Mouse (Mus musculus) limb, embryonic 12.5 days (tissue): Measurements from ENCODE around the gene Kmt5a. TPM values are rescaled to one million over a fixed set of nuclear protein-coding genes. Genes with fewer than 3 reads are reported as not detected.
"Not testable (repeated sequence)": the region's sequence is repeated elsewhere in the genome, so short reads cannot be mapped to it uniquely, and the experiment has no call there.

ENCODE experiments used
- ATAC-seq: fragments of 200-750 bp; cut with Nextera tagmentation; 2 replicates; pipeline ENCODE4 v1.8.0; 2017; ENCODE audit warnings: low read depth, moderate TSS enrichment; ENCODE audit not compliant: insufficient number of reproducible peaks, insufficient read depth, low FRiP score, low TSS enrichment
- H3K27ac ChIP-seq: fragments of 300-500 bp; sonication (generic); 2 replicates; pipeline ENCODE4 v1.5.1; 2016; ENCODE audit warnings: mild to moderate bottlenecking, moderate library complexity
- H3K27me3 ChIP-seq: fragments of 300-500 bp; sonication (generic); 2 replicates; pipeline ENCODE4 v1.6.1; 2016; ENCODE audit warnings: mild to moderate bottlenecking, moderate library complexity
- H3K36me3 ChIP-seq: fragments of 300-500 bp; sonication (generic); 2 replicates; pipeline ENCODE4 v1.6.1; 2016; ENCODE audit warnings: mild to moderate bottlenecking, moderate library complexity
- H3K4me1 ChIP-seq: fragments of 300-500 bp; sonication (generic); replicated peaks from 2 replicates; pipeline ENCODE4 v1.6.1; 2016
- H3K4me2 ChIP-seq: fragments of 300-500 bp; sonication (generic); 2 replicates; pipeline ENCODE4 v1.6.1; 2016; ENCODE audit warnings: mild to moderate bottlenecking, moderate library complexity
- H3K4me3 ChIP-seq: fragments of 300-500 bp; sonication (generic); replicated peaks from 2 replicates; pipeline ENCODE4 v1.5.1; 2016; ENCODE audit warnings: mild to moderate bottlenecking
- H3K9ac ChIP-seq: fragments of 300-500 bp; sonication (generic); replicated peaks from 2 replicates; pipeline ENCODE4 v1.6.1; 2016; ENCODE audit warnings: mild to moderate bottlenecking, moderate library complexity
- H3K9me3 ChIP-seq: fragments of 300-500 bp; sonication (generic); 2 replicates; pipeline ENCODE4 v1.6.1; 2016; ENCODE audit warnings: mild to moderate bottlenecking, moderate library complexity
- WGBS: fragments of 180-500 bp; shearing (Covaris S2); methylation state at CpG from one replicate; pipeline ENCODE4 v1.1.7; 2016; 5-methylcytosine and 5-hydroxymethylcytosine counted together
- polyA plus RNA-seq: library from polyadenylated mRNA; unstranded; fragments of >200 nt; fragmentation: Nextera tagmentation; extraction: Ambion mirVana; gene quantifications from 2 replicates; pipeline ENCODE4 v1.2.1, GENCODE M21; 2016

Gene Kmt5a
- polyA plus RNA-seq, 1 experiment from 2014 or later = 60.6 TPM

DNA sequence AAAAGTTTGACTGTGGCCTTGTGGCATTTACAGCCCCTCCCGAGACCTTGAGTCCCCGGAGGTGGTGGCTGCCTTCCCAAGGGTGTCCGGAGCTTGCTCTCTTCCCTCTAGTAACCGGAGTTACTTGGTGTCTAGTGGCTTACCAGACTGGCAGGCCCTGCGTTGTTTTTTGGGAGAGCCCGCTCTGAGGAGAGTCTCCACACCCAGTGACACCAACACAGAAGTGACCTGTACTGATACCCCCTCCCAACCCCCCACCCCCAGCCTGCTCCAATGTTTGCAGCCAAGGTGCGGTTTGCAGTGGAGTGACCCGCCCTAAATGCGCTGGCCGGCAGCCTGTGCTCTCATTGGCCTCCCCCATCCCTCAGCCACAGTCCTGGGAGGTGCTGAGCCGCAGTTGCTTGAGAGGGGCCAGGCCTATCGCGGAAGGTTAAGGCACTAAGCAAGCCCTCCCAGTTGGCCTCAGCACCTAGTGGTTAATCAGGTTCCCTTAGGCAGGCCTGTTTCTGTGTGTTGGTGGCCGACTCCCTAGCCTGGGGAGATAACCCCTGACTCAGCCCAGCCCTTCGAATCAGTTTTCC, 6.7 kb downstream of the Kmt5a start:
- H3K4me1 ChIP-seq = peaks cover 34% of the 10 kb centered on the region
- H3K9ac ChIP-seq = peak overlapping the region; percentile 95
- H3K27ac ChIP-seq = peak overlapping the region; percentile 90
- peaks cover 45% of the 10 kb centered on the region for H3K36me3 ChIP-seq
- H3K4me3 ChIP-seq = peak overlapping the region; percentile 98
- H3K4me2 ChIP-seq = peak overlapping the region; percentile 90
- no peaks in the 10 kb centered on the region for H3K27me3 ChIP-seq
- ATAC-seq = 0 out of 2 replicates have a peak, but pooled peaks have one; percentile 16
- 2% methylated on average over 15 of the region's 15 CpGs for WGBS
- no peaks in the 10 kb centered on the region for H3K9me3 ChIP-seq

- no peak overlapping the region for H3K4me2 ChIP-seq
- H3K27me3 ChIP-seq = no peaks in the 10 kb centered on the region
- no peak overlapping the region for H3K4me3 ChIP-seq
- H3K36me3 ChIP-seq = peaks cover 75% of the 10 kb centered on the region
- no peak for ATAC-seq
- 0 out of 2 replicates have a peak overlapping the region, but pooled peaks have one; percentile 9 for H3K9ac ChIP-seq
- H3K9me3 ChIP-seq = no peaks in the 10 kb centered on the region
- H3K4me1 ChIP-seq = peaks cover 32% of the 10 kb centered on the region
- WGBS = 75% methylated on average over 6 of the region's 6 CpGs
- H3K27ac ChIP-seq = peak overlapping the region; percentile 37; the same call in 1 of the 2 replicates
These were observed 9.8 kb downstream of the Kmt5a start for GRCm38 (mm10) chr5:124449494-124449893.

- H3K27me3 ChIP-seq = no peaks in the 10 kb centered on the region
- H3K4me1 ChIP-seq = peaks cover 27% of the 10 kb centered on the region
- H3K4me2 ChIP-seq = no peak overlapping the region
- H3K36me3 ChIP-seq = peaks cover 81% of the 10 kb centered on the region
- no peak overlapping the region for H3K27ac ChIP-seq
- H3K9me3 ChIP-seq = no peaks in the 10 kb centered on the region
- no peak for ATAC-seq
- H3K4me3 ChIP-seq = no peak overlapping the region
- WGBS = 92% methylated on average over 7 of the region's 7 CpGs
- H3K9ac ChIP-seq = no peak overlapping the region
These were observed 10.3 kb downstream of the Kmt5a start for GRCm38 (mm10) chr5:124450051-124450450.

GRCm38 (mm10) chr5:124450641-124451340, 11.1 kb downstream of the Kmt5a start:
- Histone ChIP-seq H3K27me3 (no peaks in the 10 kb centered on the region), H3K9ac (no peak overlapping the region), H3K27ac (no peak overlapping the region), H3K4me1 (peaks cover 27% of the 10 kb centered on the region), H3K36me3 (peaks cover 88% of the 10 kb centered on the region), H3K4me3 (no peak overlapping the region), H3K4me2 (no peak overlapping the region), H3K9me3 (no peaks in the 10 kb centered on the region)
- ATAC-seq = no peak
- 87% methylated on average over 16 of the region's 16 CpGs for WGBS

GRCm38 (mm10) chr5:124452494-124453228, 12.9 kb downstream of the Kmt5a start:
- Histone ChIP-seq H3K4me1 (0 out of 2 replicates have a peak, but pooled peaks cover 13% of the 10 kb centered on the region), H3K27ac (no peak overlapping the region), H3K9ac (no peak overlapping the region; the same call in 1 of the 2 replicates), H3K36me3 (peaks cover 98% of the 10 kb centered on the region), H3K4me3 (no peak overlapping the region), H3K27me3 (no peaks in the 10 kb centered on the region), H3K4me2 (no peak overlapping the region), H3K9me3 (no peaks in the 10 kb centered on the region)
- no peak for ATAC-seq
- 84% methylated on average over 15 of the region's 15 CpGs for whole genome bisulfite sequencing

DNA sequence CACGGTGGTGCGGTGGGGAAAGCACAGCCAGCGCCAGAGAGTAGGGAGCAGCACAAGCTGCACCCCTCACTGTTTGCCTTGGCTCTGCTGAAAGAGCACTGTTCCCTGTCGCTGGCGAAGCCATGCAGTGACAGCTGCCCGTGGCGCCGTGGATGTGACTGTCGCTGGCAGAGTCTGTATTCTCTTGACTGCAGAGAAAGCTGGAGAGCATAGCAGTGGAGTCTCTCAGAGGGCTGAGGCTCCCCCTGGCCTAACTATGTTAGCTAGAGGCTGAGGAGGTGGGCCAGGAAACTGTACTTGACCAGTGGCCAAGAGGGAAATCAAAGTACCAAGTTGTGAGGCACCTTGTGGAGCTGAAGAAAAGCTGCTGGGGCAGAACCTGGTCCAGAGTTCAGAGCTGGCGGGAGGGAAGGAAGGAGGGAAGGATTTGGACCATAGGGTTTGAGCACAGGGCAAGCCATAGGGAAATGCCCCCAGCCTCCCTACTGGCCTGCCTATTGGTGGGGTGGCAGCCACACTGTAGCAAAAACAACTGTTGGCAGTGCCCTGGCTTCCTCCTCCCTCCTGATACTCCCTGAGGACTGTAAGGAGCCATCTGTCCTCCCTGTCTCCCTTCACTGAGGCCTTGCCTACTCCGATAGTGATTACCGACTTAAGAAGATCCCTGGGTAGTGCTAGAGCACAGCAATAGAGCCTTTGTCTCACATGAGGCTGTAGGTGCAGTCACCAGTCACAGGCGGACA, 13.8 kb downstream of the Kmt5a start:
- H3K4me3 ChIP-seq = no peak overlapping the region; the same call in 1 of the 2 replicates
- H3K9ac ChIP-seq = no peak overlapping the region; the same call in 1 of the 2 replicates
- H3K27ac ChIP-seq = no peak overlapping the region
- no peaks in the 10 kb centered on the region for H3K27me3 ChIP-seq
- WGBS = 94% methylated on average over 13 of the region's 13 CpGs
- peaks cover 98% of the 10 kb centered on the region for H3K36me3 ChIP-seq
- ATAC-seq = no peak
- H3K9me3 ChIP-seq = no peaks in the 10 kb centered on the region
- 0 out of 2 replicates have a peak, but pooled peaks cover 10% of the 10 kb centered on the region for H3K4me1 ChIP-seq
- H3K4me2 ChIP-seq = no peak overlapping the region

GRCm38 (mm10) chr5:124454082-124454419, 14.3 kb downstream of the Kmt5a start:
- Histone ChIP-seq H3K9me3 (no peaks in the 10 kb centered on the region), H3K36me3 (peaks cover 98% of the 10 kb centered on the region), H3K27ac (no peak overlapping the region), H3K4me2 (no peak overlapping the region), H3K27me3 (no peaks in the 10 kb centered on the region), H3K4me3 (no peak overlapping the region; the same call in 1 of the 2 replicates), H3K4me1 (0 out of 2 replicates have a peak, but pooled peaks cover 7% of the 10 kb centered on the region), H3K9ac (no peak overlapping the region)
- no peak for ATAC-seq
- WGBS = 92% methylated on average over 1 of the region's 1 CpGs

DNA sequence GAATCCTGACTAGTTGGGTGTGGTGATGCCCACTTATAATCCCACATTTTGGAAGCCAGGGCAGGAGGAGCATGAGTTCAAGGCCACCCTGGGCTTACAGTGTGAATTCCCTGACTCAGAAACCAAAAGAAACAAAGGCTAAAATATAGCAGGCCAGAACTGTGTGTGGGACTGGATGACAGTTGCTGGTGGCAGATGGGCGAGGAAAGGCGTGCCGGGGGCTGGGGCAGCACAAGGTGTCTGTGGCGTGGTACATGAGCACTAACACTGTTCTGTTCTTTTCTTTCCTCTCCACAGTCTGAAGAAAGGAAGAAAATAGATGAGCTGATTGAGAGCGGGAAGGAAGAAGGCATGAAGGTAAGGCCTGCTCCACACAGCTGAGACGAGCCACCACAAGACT, 17.0 kb downstream of the Kmt5a start:
- Histone ChIP-seq H3K27ac (no peak overlapping the region), H3K36me3 (peaks cover 98% of the 10 kb centered on the region), H3K4me1 (no peaks in the 10 kb centered on the region), H3K4me3 (no peak overlapping the region), H3K9me3 (no peaks in the 10 kb centered on the region), H3K4me2 (no peak overlapping the region), H3K9ac (no peak overlapping the region), H3K27me3 (no peaks in the 10 kb centered on the region)
- no peak for ATAC-seq
- WGBS = 97% methylated on average over 6 of the region's 6 CpGs

- H3K9me3 ChIP-seq, H3K9ac ChIP-seq, H3K27ac ChIP-seq, H3K27me3 ChIP-seq, H3K4me1 ChIP-seq, H3K4me2 ChIP-seq, H3K4me3 ChIP-seq, ATAC-seq: not testable (repeated sequence)
- WGBS = 93% methylated on average over 14 of the region's 14 CpGs
- H3K36me3 ChIP-seq = peaks cover 89% of the 10 kb centered on the region
These were observed 21.2 kb downstream of the Kmt5a start for GRCm38 (mm10) chr5:124460922-124461321.

- Histone ChIP-seq H3K36me3 (peaks cover 88% of the 10 kb centered on the region), H3K27me3 (no peaks in the 10 kb centered on the region), H3K9ac (no peak overlapping the region), H3K9me3 (no peaks in the 10 kb centered on the region), H3K27ac (no peak overlapping the region), H3K4me3 (no peak overlapping the region), H3K4me2 (no peak overlapping the region), H3K4me1 (no peaks in the 10 kb centered on the region)
- no peak for ATAC-seq
- WGBS = 91% methylated on average over 8 of the region's 8 CpGs
These were observed 22.7 kb downstream of the Kmt5a start for GRCm38 (mm10) chr5:124462297-124463025.
